Mouse (Mus musculus): ENCODE results near the gene Gpc5. TPM values are rescaled to one million over a fixed set of nuclear protein-coding genes. Genes with fewer than 3 reads are reported as not detected.
A peak's percentile ranks its signal among the peaks of the same experiment; 100 is the strongest.

Gpc5 gene
- polyA plus RNA-seq, 2 experiments, result 0.05 TPM; not detected in 1

- Histone ChIP-seq H3K9me3 (ENCODE audit: control insufficient read depth, low read length) (no peaks in the 10 kb centered on the region), H3K4me1 (replicated peaks; ENCODE audit: control insufficient read depth in 2 of 2, insufficient read depth in 2 of 2, low read length in 1 of 2) (no peaks in the 10 kb centered on the region), H3K36me3 (replicated peaks; ENCODE audit: control insufficient read depth, insufficient read depth, low read depth) (no peaks in the 10 kb centered on the region), H3K4me3 (ENCODE audit: insufficient read depth in 1 of 2, low read depth in 2 of 2, low read length in 2 of 2) (no peak overlapping the region), H3K27ac (no peak overlapping the region), H3K27me3 (ENCODE audit: control insufficient read depth, insufficient read depth, low read length) (no peaks in the 10 kb centered on the region), H3K4me2 (ENCODE audit: low read depth) (no peak overlapping the region), H3K9ac (replicated peaks) (no peak overlapping the region)
- no peak for TF ChIP-seq EP300 (IDR thresholded peaks at IDR 0.05; ENCODE audit: low read depth)
- no peak for TF ChIP-seq CTCF (IDR thresholded peaks at IDR 0.05; ENCODE audit: low read depth)
- DNase-seq (ENCODE audit: low read depth in 3 of 3, low spot score in 3 of 3) (no peak), ATAC-seq (ENCODE audit: insufficient read depth) (no peak)
- WGBS (ENCODE audit: insufficient replicate concordance), result 60% methylated on average over 7 of the region's 7 CpGs
Measured at GRCm38 (mm10) chr14:115779382-115780177, 687.6 kb downstream of the Gpc5 start.

- no peaks in the 10 kb centered on the region for H3K9me3 ChIP-seq (ENCODE audit: control insufficient read depth, low read length)
- H3K27me3 ChIP-seq (ENCODE audit: control insufficient read depth, insufficient read depth, low read length), result no peaks in the 10 kb centered on the region
- H3K9ac ChIP-seq (replicated peaks), result no peak overlapping the region
- DNase-seq (ENCODE audit: low read depth in 3 of 3, low spot score in 3 of 3), result no peak
- no peak for ATAC-seq (ENCODE audit: insufficient read depth)
- H3K27ac ChIP-seq, result no peak overlapping the region
- H3K4me2 ChIP-seq (ENCODE audit: low read depth), result no peak overlapping the region
- 38% methylated on average over 2 of the region's 2 CpGs for WGBS (ENCODE audit: insufficient replicate concordance)
- no peak for TF ChIP-seq EP300 (IDR thresholded peaks at IDR 0.05; ENCODE audit: low read depth)
- H3K4me3 ChIP-seq (ENCODE audit: insufficient read depth in 1 of 2, low read depth in 2 of 2, low read length in 2 of 2), result no peak overlapping the region
- no peaks in the 10 kb centered on the region for H3K4me1 ChIP-seq (replicated peaks; ENCODE audit: control insufficient read depth in 2 of 2, insufficient read depth in 2 of 2, low read length in 1 of 2)
- no peaks in the 10 kb centered on the region for H3K36me3 ChIP-seq (replicated peaks; ENCODE audit: control insufficient read depth, insufficient read depth, low read depth)
Measured at GRCm38 (mm10) chr14:115804751-115805150, 712.7 kb downstream of the Gpc5 start.

- no peaks in the 10 kb centered on the region for H3K4me1 ChIP-seq (replicated peaks; ENCODE audit: control insufficient read depth in 2 of 2, insufficient read depth in 2 of 2, low read length in 1 of 2)
- TF ChIP-seq CTCF (IDR thresholded peaks at IDR 0.05; ENCODE audit: low read depth) (peak; percentile 9; the same call in 1 of the 2 replicates), EP300 (IDR thresholded peaks at IDR 0.05; ENCODE audit: low read depth) (no peak)
- no peaks in the 10 kb centered on the region for H3K36me3 ChIP-seq (replicated peaks; ENCODE audit: control insufficient read depth, insufficient read depth, low read depth)
- 6% methylated on average over 1 of the region's 1 CpGs for WGBS (ENCODE audit: insufficient replicate concordance)
- H3K4me3 ChIP-seq (ENCODE audit: insufficient read depth in 1 of 2, low read depth in 2 of 2, low read length in 2 of 2), result no peak overlapping the region
- H3K9ac ChIP-seq (replicated peaks), result no peak overlapping the region
- ATAC-seq (ENCODE audit: insufficient read depth), result no peak
- H3K4me2 ChIP-seq (ENCODE audit: low read depth), result no peak overlapping the region
- no peaks in the 10 kb centered on the region for H3K27me3 ChIP-seq (ENCODE audit: control insufficient read depth, insufficient read depth, low read length)
- no peaks in the 10 kb centered on the region for H3K9me3 ChIP-seq (ENCODE audit: control insufficient read depth, low read length)
- no peak overlapping the region for H3K27ac ChIP-seq
- DNase-seq (ENCODE audit: low read depth in 3 of 3, low spot score in 3 of 3), result no peak
Measured at GRCm38 (mm10) chr14:115819021-115819420, 727.0 kb downstream of the Gpc5 start.

GRCm38 (mm10) chr14:115821657-115822056 is 729.6 kb downstream of the Gpc5 start:
- no peak overlapping the region for H3K4me2 ChIP-seq (ENCODE audit: low read depth)
- H3K9me3 ChIP-seq (ENCODE audit: control insufficient read depth, low read length), result no peaks in the 10 kb centered on the region
- no peak for ATAC-seq (ENCODE audit: insufficient read depth)
- no peaks in the 10 kb centered on the region for H3K4me1 ChIP-seq (replicated peaks; ENCODE audit: control insufficient read depth in 2 of 2, insufficient read depth in 2 of 2, low read length in 1 of 2)
- H3K27me3 ChIP-seq (ENCODE audit: control insufficient read depth, insufficient read depth, low read length), result no peaks in the 10 kb centered on the region
- no peaks in the 10 kb centered on the region for H3K36me3 ChIP-seq (replicated peaks; ENCODE audit: control insufficient read depth, insufficient read depth, low read depth)
- WGBS (ENCODE audit: insufficient replicate concordance), result 72% methylated on average over 7 of the region's 7 CpGs
- no peak overlapping the region for H3K27ac ChIP-seq
- H3K9ac ChIP-seq (replicated peaks), result no peak overlapping the region
- no peak overlapping the region for H3K4me3 ChIP-seq (ENCODE audit: insufficient read depth in 1 of 2, low read depth in 2 of 2, low read length in 2 of 2)
- DNase-seq (ENCODE audit: low read depth in 3 of 3, low spot score in 3 of 3), result no peak
- TF ChIP-seq CTCF (IDR thresholded peaks at IDR 0.05; ENCODE audit: low read depth) (no peak), EP300 (IDR thresholded peaks at IDR 0.05; ENCODE audit: low read depth) (no peak)

- H3K36me3 ChIP-seq (replicated peaks; ENCODE audit: control insufficient read depth, insufficient read depth, low read depth), result no peaks in the 10 kb centered on the region
- ATAC-seq (ENCODE audit: insufficient read depth), result peak; percentile 51; the same call in 1 of the 2 replicates
- DNase-seq (ENCODE audit: low read depth in 3 of 3, low spot score in 3 of 3), result no peak
- no peaks in the 10 kb centered on the region for H3K4me1 ChIP-seq (replicated peaks; ENCODE audit: control insufficient read depth in 2 of 2, insufficient read depth in 2 of 2, low read length in 1 of 2)
- H3K27ac ChIP-seq, result no peak overlapping the region
- no peaks in the 10 kb centered on the region for H3K9me3 ChIP-seq (ENCODE audit: control insufficient read depth, low read length)
- no peak overlapping the region for H3K4me3 ChIP-seq (ENCODE audit: insufficient read depth in 1 of 2, low read depth in 2 of 2, low read length in 2 of 2)
- H3K4me2 ChIP-seq (ENCODE audit: low read depth), result no peak overlapping the region
- H3K9ac ChIP-seq (replicated peaks), result no peak overlapping the region
- no peaks in the 10 kb centered on the region for H3K27me3 ChIP-seq (ENCODE audit: control insufficient read depth, insufficient read depth, low read length)
- TF ChIP-seq EP300 (IDR thresholded peaks at IDR 0.05; ENCODE audit: low read depth), result no peak
- no peak for TF ChIP-seq CTCF (IDR thresholded peaks at IDR 0.05; ENCODE audit: low read depth)
- WGBS (ENCODE audit: insufficient replicate concordance), result 39% methylated on average over 5 of the region's 5 CpGs
Measured at GRCm38 (mm10) chr14:115830485-115830884, 738.5 kb downstream of the Gpc5 start.
